Mouse (Mus musculus) embryonic fibroblast, embryonic 13.5 days (primary cell): ENCODE results near the gene Stra6l.

Experiments
- CTCF ChIP-seq: IDR thresholded peaks from 2 replicates; pipeline ENCODE4 v1.5.1; 2011; ENCODE audit warnings: mild to moderate bottlenecking, control low read depth, low read length, moderate library complexity, borderline replicate concordance; ENCODE audit not compliant: insufficient read depth
- POLR2A ChIP-seq: IDR thresholded peaks from 2 replicates; pipeline ENCODE4 v1.6.1; 2011; ENCODE audit warnings: low read depth, mild to moderate bottlenecking, control low read depth, low read length, moderate library complexity

DNA sequence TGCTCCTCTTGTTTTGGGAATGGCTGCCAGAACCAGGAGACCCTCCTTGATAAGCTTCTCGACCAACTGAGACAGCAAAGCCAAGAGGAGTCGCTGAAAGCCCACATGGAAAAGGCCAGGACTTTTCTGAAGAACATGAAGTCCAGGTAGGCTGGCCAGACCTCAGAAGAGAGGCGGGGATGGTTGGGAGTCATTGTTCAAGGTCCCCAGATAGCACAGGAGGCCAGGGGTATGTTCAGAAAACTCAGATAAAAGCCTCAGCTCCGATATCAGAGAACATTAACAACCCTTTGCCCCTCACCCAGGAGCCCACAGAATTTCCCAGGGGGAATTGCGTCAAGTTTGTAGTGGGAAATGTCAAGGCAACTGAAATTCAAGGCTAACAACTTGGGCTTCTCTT lies 62.8 kb downstream of the Stra6l start:
- TF ChIP-seq CTCF, result no peak
- no peak for TF ChIP-seq POLR2A
